Mouse (Mus musculus) left cerebral cortex, adult 11 months (tissue): ENCODE data around the gene Macc1.
A peak's percentile ranks its signal among the peaks of the same experiment; 100 is the strongest.

ENCODE experiments used
- DNase-seq: peaks from one replicate; pipeline ENCODE4 v3.0.0; 2022; ENCODE audit warnings: low spot score

The Macc1 gene

DNA sequence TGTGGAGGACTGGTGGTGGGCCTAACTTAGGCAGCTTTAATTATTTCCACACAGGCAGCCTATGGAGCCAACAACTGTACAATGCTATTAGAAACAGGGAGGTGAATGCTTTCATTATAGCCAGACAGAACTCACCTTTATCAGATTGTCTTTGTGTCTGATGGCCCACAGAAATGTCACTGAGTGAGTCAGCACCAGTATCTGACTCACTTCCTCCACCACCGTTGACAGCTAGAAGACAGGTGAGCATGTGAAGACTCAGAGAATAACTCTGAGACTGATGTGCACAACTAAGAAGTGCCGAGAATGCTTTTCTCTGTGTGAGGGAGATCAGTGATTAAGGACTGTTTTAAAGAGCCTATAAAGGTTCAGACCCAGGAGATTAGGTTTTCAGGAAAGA is 73.9 kb downstream of the Macc1 start:
- DNase-seq, result no peak

- no peak for DNase-seq
Measured at GRCm38 (mm10) chr12:119390192-119390684, 76.2 kb downstream of the Macc1 start.

- DNase-seq, result no peak
Measured at GRCm38 (mm10) chr12:119398046-119398659, 84.1 kb downstream of the Macc1 start.

DNA sequence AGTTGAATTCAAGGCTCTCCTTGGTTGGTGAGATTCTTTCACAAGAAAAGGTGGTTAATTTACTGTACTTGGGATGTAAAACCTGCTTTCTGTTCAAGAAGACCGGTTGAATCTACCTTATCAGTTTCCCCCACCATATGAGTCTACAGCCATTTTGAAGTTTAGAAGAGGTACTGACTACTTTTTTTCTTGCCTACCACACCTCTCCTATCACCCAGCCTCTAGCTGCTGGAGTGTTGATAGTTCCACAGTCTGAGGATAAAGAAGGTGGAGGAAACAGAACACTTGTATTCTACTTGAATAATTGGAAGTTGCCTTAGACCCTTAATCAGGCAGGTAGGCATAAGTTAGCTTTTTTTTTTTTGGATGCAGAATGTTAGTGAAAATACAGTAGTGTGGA is 88.2 kb downstream of the Macc1 start:
- no peak for DNase-seq

GRCm38 (mm10) chr12:119402796-119403195 is 88.7 kb downstream of the Macc1 start:
- no peak for DNase-seq

DNA sequence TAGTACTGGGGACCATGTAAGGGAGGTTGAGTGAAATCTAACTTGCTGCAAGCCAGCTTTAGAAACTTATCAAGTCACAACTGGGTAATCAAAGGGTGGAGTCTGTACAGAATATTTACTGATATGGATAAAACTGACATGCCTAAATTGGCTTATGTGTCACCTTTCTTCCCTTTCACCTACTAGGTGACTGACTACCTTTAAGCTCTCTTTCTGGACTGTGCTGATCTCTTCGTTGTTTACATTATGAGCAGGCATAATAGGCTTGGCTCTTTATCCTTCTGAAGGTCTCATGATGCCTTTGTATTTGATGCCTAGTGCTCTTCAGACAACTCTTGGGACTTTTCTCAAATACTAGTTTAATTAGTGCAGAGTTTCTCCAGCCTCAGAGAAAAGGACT is 90.7 kb downstream of the Macc1 start:
- no peak for DNase-seq

DNA sequence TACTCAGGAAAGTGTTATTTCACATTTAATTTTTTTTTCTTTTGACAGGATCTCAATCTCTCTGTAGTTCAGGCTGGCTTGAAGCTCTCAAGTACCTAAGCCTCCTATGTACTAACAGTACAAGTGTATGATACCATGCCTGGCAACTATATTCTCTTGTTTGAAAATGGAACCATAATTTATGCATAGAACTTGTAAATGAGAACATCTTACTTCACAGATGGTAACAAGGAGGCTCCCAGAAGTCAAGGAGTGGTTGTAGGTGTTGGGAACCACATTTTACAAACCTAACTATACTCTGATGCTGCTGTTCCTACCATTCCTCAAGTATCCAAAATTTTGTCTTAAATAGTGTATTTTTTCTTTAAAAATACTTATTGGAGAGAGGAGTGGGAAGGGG is 96.5 kb downstream of the Macc1 start:
- peak; percentile 22 for DNase-seq

DNA sequence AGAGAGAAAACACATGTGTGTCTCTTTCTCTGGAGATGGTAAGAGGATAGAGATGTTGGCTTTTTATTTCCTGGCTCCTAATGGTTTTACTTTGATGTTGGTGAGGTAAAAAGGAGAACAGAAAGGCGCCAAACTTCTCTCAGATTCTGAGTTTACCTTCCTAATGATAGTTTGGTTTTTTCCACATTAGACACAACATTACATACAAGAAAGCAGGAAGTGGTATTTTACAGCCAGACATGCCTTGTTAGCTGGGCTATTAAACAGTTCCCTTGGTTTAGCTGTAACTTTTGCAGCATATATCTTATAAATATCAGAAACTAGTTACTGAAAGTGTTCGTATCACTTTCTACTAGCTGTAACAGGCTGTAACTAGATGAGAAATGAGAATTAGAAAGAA is 96.9 kb downstream of the Macc1 start:
- DNase-seq, result no peak

DNA sequence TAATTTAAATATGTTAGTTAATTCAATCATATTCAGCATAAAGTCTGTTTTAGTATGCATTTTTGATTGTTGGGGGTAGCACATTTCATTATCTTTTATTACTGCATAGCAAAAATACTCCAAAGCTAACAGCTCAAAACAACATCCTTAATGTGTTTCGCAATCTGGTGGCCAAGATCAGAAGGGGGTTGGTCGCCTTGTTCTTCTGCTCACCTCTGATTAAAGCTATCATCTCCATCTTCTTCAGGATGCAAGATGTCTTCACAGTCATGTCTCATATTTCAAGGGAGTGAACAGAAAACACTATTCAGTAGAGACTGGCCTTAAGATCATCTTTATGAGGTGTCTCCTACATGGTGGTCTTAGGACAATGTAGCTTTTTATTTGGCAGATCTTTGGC is 97.9 kb downstream of the Macc1 start:
- DNase-seq, result no peak

DNA sequence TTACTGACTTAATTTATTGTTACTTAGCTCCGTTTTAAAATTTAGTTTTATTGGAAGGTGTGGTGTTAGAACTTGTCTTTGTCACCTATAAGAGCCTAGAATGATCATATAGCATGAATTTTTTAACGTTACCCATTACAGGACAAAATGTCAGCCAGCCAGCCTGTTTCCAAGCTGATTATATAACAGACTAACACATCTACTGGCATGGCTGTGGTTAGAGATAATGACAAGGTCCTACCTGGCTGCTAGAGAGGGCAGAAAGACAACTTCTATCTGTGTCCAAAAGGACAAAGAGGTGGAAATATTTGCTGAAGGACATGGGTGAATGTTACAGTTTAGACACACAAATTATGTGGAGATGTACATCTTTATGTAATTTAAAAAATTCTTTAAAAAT is 101.8 kb downstream of the Macc1 start:
- DNase-seq, result no peak

GRCm38 (mm10) chr12:119425749-119426148 is 111.7 kb downstream of the Macc1 start:
- DNase-seq, result no peak

DNA sequence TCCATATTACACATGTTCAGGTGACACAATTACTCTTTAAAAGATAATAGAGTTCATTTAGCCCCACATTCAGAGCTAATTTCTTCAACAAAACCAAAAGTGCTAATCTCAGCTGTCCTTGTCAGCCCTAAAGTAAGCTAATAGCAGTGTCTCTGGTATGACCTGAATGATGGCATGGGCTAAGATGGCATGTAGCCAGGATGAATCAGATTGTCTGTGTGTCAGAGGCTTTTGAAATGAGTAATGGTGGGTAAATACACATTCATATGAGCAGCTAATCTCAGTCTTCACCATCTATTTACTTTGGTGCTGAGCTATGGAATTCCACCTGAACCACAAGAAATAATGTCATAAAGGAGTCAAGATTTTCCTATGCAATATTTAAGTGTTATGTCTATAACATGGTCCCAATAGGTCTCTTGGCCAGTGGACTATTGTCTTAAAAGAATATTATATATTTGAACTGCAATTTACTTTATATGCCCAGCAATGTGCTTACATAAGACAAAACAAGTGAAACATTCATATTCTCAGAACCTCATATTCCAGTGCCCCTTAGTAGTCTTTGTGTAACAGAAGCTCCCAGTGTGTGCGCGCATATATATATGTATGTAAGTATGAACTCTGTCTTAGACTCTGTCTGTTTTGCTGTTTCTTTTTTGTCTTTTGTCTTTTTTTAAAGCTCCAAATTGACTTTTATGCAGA is 112.3 kb downstream of the Macc1 start:
- DNase-seq, result no peak

GRCm38 (mm10) chr12:119426887-119427204 is 112.8 kb downstream of the Macc1 start:
- peak; percentile 59 for DNase-seq

GRCm38 (mm10) chr12:119440720-119441119 is 126.7 kb downstream of the Macc1 start:
- no peak for DNase-seq

DNA sequence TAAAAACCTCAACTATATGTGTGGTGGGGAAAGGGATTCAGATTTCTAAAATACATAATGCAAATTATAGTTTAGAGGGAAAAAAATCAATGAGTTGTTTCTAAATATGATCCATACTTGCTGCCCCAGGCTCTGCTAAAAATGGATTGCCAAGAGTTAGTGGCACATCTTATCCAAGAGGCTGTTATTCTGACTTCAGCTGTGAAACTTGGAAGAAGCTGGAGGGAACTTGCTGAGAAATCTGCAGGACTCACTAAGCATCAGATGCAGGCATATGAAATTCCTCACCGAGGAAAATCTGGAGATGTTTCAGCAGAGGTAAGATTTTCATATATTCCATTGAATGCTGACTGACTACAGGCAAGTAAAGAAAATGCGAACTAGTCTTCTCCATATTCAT is 136.0 kb downstream of the Macc1 start:
- peak; percentile 25 for DNase-seq

DNA sequence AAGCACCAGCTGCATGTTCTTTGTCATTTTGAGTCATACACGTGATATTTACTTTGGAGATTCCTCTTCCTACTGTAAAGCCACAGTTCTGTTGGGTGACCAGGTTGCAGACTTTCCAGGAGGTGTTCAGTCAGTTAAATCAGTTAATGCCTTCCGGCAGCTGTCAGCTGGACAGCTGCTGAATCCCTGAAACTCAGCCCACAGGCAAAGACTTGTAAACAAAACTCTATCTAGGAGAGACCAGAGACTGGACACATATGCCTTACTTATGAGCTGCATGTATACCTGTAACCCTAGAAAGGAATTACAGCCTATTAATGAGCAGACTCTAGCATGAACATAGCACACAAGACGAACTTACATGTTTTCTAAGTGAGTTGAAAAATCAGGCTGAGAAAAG is 137.2 kb downstream of the Macc1 start:
- DNase-seq, result no peak

DNA sequence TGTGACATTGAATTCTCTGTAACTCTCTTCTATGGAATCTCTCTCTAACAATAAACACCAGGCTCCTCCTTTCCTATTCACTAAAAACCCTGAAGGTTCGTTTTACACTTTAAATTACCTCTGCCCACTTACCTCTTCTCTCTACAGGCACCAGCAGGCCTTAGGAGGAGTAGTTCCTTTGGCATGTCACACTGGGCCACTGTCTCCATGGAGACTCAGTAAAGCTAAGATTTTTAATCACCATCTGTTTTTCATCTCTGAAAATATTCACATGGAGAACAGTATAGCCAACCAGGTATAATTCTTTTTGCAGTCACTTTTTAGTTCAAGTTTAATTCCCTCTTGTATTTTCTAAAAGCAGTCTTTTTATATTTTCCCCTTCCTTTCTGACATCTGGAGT is 140.0 kb downstream of the Macc1 start:
- no peak for DNase-seq

GRCm38 (mm10) chr12:119464040-119464939 is 150.2 kb downstream of the Macc1 start:
- DNase-seq, result peak; percentile 57

DNA sequence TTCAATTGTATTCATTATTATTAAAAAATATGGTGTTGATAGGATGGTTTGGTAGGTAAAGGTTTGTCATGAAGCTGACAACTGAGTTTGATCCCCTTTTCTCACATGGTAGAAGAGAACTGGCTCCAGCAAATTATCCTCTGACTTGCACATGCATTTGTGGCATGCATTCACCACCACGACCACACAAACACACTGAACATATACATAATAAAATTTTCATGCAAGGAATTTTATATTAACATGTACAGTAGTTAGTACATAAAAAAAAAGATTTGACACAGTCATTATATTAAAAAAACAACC is 150.8 kb downstream of the Macc1 start:
- no peak for DNase-seq

DNA sequence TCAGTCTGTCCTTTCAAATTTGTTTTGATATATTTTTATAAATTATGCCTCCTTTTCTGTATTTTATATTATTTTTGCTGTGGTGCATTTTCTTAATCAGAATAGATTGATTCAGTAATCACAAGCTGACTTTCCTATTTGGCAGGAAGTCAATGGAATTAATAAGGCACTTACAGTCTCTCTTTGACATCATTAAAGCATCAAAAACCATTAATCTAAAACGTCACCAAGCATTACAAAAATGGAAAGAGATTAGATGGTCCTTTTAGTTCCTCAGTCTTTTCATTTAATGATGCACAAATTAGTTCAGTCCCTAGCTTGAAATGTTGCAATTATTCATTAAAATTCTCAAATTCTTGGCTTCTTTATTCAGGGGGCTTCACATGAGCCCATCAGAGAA is 153.6 kb downstream of the Macc1 start:
- DNase-seq, result no peak

GRCm38 (mm10) chr12:119470260-119470659 is 156.2 kb downstream of the Macc1 start:
- DNase-seq, result no peak

DNA sequence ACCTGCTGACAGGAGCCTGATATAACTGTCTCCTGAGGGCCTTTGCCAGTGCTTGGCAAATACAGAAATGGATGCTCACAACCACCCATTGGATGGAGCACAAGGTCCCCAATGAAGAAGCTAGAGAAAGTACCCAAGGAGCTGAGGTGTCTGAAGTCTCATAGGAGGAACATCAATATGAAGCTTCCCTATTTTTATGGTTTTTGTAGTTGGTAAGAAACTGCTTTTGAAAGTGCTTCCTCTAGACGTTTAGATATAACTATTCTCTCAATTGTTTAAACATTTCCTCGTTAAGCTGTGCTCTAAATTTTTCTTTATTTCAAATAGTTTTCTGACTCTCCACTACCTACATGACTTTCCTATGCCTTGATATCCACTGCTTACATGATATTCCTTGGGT is 169.2 kb downstream of the Macc1 start:
- DNase-seq, result no peak

GRCm38 (mm10) chr12:119483922-119484631 is 170.0 kb downstream of the Macc1 start:
- no peak for DNase-seq
